Mouse (Mus musculus): ENCODE measurements around the gene Hist1h3c.
A peak's percentile ranks its signal among the peaks of the same experiment; 100 is the strongest.
"Not testable (repeated sequence)": the region's sequence is repeated elsewhere in the genome, so short reads cannot be mapped to it uniquely, and the experiment has no call there.

The Hist1h3c gene

DNA sequence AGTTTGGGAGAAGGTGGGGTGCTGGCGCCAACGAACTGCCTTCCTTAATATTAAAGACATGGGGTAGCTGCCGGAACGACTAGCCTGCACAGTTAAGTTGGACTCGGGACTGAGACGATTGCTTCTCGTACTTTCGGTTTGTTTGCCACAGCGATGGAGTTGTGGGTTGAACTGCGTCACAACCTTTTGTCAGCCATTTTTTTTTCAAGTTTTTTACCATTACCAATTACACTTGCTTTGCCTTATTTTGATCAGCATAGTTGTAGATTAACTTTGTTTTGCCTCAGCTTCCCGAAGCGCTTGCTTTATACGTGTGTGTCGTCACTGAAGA is 5.5 kb downstream of the Hist1h3c start:
- no peak for DNase-seq (ENCODE audit: low spot score in 2 of 2)

GRCm38 (mm10) chr13:23739069-23739921 is 6.1 kb downstream of the Hist1h3c start:
- DNase-seq (ENCODE audit: low spot score in 2 of 2) = peak; percentile 85 to 90

- peak; percentile 94 to 98 for DNase-seq (ENCODE audit: low spot score in 2 of 2)
These were observed 6.7 kb downstream of the Hist1h3c start, which contains the start of gene Hist1h1c for GRCm38 (mm10) chr13:23738677-23739068. Hist1h1c (plus strand) TSS chr13:23738808.

GRCm38 (mm10) chr13:23738041-23738440 is 7.4 kb downstream of the Hist1h3c start:
- DNase-seq (ENCODE audit: low spot score in 2 of 2) = no peak

DNA sequence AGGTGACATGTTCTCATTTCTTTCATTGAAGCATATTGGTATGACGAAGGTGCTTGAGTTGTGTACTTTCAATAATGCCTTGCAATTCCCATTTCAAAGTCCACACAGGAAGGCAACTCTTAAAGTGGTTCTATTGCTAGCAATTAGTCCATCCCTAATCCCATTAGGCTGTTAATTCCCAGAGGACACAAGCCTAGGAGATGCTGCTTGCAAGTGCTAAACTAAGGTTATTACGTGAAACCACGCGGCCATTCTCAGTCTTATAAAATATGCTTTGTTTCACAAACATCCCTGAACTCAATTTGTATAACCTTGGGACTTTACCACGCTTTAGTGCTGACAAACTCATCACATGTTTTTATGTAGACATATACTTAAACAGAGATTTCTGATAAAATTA is 8.3 kb downstream of the Hist1h3c start:
- no peak for DNase-seq (ENCODE audit: low spot score in 2 of 2)

GRCm38 (mm10) chr13:23732156-23732804 is 13.1 kb downstream of the Hist1h3c start:
- DNase-seq (ENCODE audit: low spot score in 2 of 2) = no peak

GRCm38 (mm10) chr13:23730479-23730878 is 14.9 kb downstream of the Hist1h3c start:
- DNase-seq (ENCODE audit: low spot score in 2 of 2) = no peak

GRCm38 (mm10) chr13:23729706-23730105 is 15.7 kb downstream of the Hist1h3c start:
- no peak for DNase-seq (ENCODE audit: low spot score in 2 of 2)

DNA sequence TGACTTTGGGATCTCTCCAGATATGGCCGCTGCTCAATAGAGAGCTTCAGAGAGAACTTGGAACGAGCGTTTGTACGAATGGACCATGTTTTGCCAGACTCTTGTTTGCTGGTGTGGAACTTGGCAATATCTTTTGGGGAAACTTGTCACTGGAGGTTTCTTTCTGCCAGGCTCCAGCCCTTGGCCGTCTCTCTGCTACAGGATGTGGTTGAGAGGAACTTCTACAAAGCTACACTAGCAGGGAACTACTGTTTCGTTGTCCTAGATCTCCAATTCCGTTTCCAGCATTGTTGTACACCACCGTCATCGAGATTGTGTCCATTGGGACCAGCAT is 16.2 kb downstream of the Hist1h3c start:
- DNase-seq (ENCODE audit: low spot score in 2 of 2) = no peak

DNA sequence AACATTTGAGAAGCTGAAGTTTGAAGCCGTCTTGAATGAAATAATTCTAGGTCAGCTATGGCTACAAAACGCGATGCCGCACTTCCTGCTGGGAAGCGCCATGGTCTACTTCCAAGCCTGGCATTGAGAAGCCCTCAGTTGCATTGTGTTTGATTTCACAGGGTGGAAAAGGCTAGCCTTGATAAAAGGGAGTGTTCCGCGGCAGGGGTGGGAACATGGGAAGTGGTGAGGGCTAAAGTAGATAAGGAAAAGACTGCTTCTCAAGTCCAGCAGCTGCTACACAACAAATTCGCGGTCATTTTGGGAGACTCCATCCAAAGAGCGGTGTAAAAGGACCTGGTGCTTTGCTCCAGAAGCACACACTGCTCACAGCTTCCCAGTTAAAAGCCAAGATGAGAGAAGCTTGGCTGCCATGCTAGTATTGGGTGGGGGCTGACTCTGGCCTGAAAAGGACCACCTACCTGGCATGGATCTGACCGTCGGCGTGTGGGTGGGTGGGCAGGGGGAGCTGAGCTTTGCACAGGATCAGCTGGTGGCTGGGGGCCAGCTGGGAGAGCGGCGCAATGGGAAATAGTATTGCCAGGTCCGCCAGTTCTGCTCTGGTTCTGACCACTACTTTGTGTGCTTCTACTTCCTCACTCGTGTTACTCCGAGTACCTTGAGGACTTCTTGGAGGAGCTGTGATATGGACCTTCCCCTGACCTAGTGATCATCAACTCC is 16.8 kb downstream of the Hist1h3c start:
- DNase-seq (ENCODE audit: low spot score in 2 of 2) = no peak

GRCm38 (mm10) chr13:23725213-23725612 is 20.2 kb downstream of the Hist1h3c start:
- no peak for DNase-seq (ENCODE audit: low spot score in 2 of 2)

- no peak for DNase-seq (ENCODE audit: low spot score in 2 of 2)
These were observed 21.2 kb downstream of the Hist1h3c start for GRCm38 (mm10) chr13:23724239-23724638.

DNA sequence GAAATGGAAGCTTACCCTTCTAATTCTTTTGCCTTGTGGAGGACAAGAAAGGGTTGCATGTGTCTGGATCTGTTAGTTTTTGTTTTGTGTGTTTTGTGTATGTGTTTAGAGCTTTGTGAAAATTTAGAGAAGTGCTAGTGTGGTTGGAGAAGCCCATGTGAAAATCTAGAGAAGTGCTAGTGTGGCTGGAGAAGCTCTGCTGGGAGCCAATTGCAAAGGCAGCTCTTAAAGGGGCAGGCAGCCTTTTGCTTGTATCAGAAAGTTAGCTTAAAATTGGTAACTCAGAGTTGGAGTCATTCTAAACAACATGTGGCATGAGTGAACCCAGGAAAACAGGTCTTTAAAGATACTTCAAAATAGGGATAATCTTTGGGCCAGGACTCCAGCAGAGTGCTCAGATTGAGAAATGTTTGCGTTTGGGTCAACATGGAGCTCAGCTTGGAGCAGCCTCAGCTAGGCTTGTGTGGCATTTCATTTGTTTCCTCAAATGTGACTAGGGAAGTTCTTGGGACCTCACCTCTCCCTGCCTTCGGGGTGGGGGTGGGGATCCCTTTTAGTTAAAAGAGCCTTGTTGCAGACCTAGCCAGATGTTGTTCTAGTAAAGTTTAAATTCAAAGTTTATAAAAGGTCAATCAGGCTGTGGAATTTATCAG is 27.7 kb downstream of the Hist1h3c start:
- not testable (repeated sequence) for DNase-seq (ENCODE audit: low spot score in 2 of 2)

DNA sequence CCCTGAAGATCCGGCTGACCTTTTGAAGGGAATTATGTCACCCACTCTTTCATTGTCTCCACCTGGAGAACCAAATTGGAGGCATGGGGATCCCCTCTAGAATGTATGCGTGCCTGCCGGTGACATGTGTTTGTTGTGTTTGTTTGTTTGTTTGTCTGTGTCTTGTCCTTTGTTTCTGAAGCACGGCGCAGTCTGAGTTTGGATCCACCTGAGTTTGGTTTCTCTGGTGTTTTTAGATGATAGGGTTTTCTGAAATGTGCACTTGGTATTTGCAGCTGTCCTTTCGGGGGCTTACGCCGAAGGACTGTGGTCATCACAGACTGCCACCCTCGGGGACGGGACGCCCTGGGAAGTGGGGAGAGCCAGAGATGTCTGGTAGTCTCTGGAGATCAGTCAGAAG is 28.2 kb downstream of the Hist1h3c start:
- no peak for DNase-seq (ENCODE audit: low spot score in 2 of 2)

DNA sequence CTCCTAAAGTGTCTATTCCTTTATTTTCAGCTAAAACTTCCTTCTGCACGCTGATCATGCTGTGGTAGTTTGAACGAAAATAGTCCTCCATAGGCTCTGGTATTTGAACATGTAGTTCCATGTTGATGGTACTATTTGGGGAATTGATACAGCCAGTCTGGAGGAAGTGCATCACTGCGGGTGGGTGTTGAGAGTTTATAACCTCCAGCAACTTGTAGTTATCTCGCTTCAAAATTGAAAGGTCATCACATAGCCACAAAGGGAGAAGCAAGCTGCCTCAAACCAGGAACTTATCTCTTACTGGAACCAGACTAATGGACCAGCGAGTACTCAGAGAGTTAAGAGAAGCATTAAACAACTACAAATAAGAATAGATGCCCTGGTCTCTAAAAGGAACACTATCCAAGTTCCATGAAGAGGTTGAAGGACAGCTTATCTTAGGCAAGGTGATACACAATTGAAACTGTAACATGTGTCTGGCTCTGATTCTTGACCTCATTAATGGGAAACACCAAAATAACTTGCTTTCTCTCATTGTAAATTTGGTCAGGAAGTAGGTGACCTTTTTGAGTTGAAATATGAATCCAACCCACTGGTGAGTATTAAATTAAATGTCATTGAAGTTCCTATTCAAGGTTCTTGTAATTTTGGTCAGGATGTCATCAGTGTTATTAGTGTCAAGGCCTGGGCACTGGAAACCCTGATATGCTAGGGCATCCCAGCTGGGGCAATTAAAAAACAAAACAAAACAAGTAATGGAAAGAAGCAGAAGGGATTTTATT is 28.9 kb downstream of the Hist1h3c start:
- no peak for DNase-seq (ENCODE audit: low spot score in 2 of 2)

DNA sequence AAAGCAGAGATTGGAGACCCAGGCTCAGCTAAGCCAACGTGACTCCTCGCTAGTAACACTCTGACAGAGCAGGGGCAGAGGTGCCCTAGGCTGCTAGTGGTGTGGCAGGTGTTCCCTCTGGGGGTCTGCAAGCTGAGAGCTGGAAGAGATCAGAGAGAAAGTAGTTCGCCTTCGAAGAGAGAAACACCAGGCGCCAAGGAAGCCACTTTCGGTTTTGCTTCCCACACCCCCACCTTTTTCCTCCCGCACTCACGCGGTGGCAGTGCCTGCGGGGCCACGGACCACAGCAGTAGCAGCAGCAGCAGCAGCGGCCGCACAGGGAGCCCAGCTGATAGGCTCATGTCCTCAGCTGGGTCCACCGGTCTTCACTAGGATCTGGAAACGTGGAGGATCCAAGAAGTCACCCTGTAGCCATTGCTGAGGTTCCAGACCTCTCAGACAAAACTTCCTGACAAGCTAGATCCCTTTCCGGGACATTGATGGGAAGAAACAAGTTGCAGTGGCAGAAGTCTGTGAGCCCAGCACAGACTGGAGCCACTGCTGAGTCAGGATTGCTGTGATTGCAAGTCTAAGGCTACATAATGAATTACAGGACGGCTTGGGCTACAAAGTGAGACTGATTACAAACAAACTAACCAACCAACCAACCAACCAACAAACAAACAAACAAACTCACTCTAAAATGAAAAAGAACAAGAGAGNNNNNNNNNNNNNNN is 34.9 kb downstream of the Hist1h3c start, which contains the start of gene Hfe:
Hfe (minus strand) TSS at position 481 of the 716 bp plus-strand sequence.
- peak in 1 of 2 experiments; percentile 35 for DNase-seq (ENCODE audit: low spot score in 2 of 2)

GRCm38 (mm10) chr13:23709714-23710373 is 35.6 kb downstream of the Hist1h3c start:
- DNase-seq (ENCODE audit: low spot score in 2 of 2) = no peak

DNA sequence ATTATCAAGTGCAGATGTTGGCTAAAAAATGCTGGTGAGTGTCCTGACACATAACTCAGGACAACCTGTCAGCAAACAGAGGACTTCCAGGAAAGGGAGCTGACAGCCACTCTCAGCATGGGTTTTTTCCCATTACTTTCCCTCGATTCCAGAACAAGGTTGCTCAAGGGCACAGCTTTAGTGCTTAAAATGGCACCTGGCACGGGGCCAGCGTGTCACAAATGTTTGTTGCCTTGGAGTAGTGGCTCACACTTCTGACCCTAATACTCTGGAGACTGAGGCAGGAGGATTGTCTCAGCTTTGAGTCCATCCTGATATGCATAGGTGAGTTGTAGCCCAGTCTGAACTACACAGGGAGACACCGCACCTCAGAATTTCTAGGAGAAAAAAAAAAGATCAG is 36.7 kb downstream of the Hist1h3c start:
- no peak for DNase-seq (ENCODE audit: low spot score in 2 of 2)

DNA sequence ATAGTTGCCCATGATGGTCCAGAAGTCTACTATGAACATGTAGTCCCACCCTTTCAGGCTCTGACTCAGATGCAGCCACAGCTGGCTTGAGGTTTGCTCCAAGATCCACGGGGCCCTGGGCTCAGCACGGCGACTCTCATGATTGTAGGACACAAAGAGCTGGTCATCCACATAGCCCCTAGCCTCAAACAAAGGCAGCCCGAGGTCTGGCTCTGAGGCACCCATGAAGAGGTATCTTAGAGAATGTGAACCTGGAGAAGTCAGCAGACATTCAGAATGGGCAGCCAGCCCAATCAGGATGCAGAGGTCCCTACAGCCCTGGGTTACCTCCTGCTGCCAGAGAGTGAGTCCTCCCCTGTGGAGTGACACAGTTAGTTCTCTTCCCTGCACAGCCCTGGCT is 37.4 kb downstream of the Hist1h3c start:
- DNase-seq (ENCODE audit: low spot score in 2 of 2) = no peak

DNA sequence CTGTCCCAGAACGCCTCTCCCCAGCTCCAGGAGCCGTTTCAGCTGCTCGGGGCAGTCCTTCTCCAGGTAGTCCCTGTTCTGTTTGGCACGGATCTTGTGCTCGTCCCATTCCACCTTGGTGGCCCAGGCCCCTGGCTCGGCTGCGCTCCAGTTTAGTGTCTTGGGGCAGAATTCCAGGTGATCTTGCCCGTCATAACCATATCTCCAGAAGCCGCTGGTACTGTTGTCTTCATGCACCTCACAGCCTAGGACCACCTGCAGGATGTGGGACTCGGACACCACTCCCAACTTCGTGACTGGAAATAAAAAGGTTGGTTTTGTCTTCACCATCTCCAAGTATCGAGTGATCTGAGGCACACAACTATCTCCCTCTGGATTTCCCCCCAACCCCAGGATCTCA is 38.6 kb downstream of the Hist1h3c start:
- no peak for DNase-seq (ENCODE audit: low spot score in 2 of 2)

Measured in spleen, postnatal 14 days (tissue).